Mouse (Mus musculus): ENCODE measurements around the gene Pole3. TPM values are rescaled to one million over a fixed set of nuclear protein-coding genes. Genes with fewer than 3 reads are reported as not detected.

The Pole3 gene
- polyA plus RNA-seq (2012; rRNA removed): 30.6 and 31.3 TPM in 2 replicates

DNA sequence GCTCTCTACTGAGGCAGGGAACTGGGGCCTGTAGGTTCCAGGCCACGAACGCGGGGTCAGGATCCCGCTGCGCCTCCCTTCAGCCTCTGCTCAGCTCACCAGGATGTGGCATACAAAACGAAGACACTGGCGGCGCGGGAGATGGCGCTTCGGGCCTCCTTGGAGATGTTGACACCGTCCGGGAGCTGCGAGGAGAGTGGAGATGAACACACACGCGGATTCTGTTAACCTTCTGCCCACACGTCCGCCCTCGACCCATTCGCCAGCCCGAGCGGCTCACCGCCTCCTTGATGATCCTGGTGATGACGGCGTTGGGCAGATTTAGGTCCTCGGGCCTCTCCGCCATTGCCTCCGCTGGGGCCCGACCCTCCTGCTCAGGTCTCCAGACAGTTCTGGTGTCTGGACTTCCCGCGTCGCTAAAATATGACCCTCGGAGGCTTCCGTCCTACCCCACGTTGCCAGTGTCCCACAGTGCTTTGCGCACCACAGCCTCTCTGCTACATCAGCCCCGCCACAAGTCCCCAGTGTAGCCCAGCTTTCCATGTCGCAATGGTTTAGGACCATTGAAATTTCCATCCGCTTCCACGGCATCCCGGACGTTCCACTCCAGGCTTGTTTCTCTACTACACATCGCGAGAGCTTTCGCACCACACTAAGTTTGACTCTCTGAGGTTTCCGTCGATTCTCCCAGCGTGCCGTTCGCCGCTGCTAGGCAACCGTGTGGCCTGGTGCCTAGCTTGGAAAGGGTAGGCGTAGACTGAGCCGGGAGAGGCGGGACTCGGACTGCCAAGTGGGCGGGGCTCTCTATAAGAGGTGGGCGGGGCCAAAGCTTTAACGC is at the start of gene Pole3, which contains the start of gene 4933430I17Rik:
Pole3 (minus strand) TSS at position 418 of the 838 bp plus-strand sequence.
4933430I17Rik (plus strand) TSS at position 719 of the 838 bp plus-strand sequence.
- peak; percentile 92 to 97 for DNase-seq (ENCODE audit: extremely low spot score in 1 of 2, low spot score in 1 of 2)

- DNase-seq (ENCODE audit: extremely low spot score in 1 of 2, low spot score in 1 of 2): no peak
Measured at GRCm38 (mm10) chr4:62570029-62570428, 45.2 kb upstream of the Pole3 start.

GRCm38 (mm10) chr4:62569603-62570002 is 44.7 kb upstream of the Pole3 start:
- DNase-seq (ENCODE audit: extremely low spot score in 1 of 2, low spot score in 1 of 2): no peak

- DNase-seq (ENCODE audit: extremely low spot score in 1 of 2, low spot score in 1 of 2): no peak
Measured at GRCm38 (mm10) chr4:62568359-62568758, 43.5 kb upstream of the Pole3 start.

DNA sequence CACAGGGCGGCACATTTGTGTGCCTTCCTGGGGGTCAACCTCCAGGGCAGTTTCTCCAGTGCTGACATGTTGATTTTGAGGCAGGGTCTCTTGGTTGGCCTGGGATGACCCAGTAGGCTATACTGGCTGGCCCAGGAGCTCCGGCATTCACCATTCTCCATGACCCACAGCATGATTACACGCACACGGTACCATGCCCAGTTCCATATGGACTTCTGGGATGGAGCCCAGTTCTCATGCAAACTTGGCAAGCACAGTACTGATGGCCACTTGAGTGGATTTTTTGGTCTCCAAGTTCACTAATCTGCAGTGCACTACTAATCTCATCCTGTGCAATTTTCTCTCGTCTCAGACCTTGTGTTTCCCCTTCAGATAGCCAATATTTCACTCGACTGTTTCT is 42.8 kb upstream of the Pole3 start:
- DNase-seq (ENCODE audit: extremely low spot score in 1 of 2, low spot score in 1 of 2): no peak

DNA sequence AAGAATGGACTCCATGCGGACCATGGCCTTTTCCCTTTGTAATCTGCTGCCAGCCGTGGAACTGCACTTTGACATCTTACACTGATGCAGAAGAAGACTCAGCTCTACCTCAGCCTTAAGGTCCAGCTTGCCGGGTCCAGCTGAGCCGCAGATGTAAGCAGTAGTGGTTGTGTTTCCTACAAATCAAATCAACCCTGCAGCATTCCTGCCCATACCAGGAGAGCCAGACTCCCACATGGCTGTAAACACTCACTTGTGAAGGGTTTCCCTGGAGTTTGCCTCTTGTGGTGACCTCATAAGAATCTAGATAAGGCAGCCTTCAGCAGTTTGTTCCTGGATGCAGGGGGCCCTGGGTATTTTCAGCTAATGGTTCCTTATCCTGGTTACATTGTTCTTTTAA is 41.7 kb upstream of the Pole3 start:
- no peak for DNase-seq (ENCODE audit: extremely low spot score in 1 of 2, low spot score in 1 of 2)

DNA sequence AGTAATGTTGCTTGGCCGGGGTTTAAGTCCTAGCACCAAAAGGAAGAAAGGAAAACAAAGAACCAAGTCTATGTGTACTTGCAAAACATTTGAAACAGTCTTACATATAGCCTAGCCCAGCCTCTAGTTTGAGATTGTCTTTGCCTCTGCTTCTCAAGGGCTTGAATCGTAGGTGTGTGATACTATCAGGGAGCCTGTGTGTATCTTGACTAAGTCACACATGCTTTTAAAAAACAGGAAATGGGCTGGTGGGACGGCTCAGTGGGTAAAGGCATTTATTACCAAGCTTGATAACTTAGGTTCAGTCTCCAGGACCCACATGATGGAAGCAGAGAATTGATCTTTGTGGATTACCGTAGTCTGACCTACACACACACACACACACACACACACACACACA is 37.1 kb upstream of the Pole3 start:
- no peak for DNase-seq (ENCODE audit: extremely low spot score in 1 of 2, low spot score in 1 of 2)

DNA sequence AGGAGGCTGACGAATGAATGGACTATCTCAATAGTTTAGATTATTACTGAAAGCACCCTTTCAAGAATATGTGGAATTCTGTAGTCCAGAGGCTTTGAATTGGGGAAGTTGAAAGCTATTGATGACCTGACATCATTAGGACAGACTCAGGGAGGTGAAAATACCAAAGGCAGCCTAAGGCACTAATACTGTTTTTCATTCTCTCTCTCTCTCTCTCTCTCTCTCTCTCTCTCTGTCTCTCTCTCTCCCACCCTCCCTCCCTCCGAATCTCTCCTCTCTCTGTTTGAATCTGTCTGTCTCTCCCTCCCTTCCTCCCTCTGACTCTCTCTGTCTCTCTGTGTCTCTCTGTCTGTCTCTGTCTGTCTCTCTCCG is 36.7 kb upstream of the Pole3 start:
- DNase-seq (ENCODE audit: extremely low spot score in 1 of 2, low spot score in 1 of 2): no peak

DNA sequence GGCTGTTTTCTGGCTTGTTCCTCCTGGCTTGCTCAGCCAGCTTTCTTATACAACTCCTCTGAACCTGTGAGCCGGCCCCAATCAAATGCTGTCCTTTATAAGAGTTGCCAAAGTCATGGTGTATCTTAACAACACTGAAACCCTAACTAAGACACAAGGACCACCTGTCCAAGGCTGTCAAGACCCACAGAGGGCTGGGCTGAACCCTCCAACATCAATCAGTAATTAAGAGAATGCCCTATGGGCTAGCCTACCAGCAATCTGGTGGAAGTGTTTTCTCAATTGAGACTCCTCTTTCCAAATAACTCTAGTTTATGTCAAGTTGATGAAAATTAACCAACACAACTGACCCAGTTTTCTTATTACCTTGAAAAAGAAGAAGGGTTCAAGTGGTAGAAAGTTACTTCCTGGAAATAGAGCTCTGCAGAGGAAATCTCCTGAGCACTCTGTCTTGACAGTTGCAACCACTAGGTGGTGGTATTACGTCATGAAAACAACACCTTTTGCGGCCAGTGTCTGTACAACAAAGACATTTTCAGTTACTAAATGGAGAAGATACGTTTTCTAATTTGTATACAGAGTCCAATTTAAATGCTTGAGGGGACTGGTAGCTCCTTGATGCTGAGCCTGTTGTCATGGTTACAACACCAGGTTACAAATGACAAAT is 36.2 kb upstream of the Pole3 start:
- DNase-seq (ENCODE audit: extremely low spot score in 1 of 2, low spot score in 1 of 2): peak; percentile 39 to 92

DNA sequence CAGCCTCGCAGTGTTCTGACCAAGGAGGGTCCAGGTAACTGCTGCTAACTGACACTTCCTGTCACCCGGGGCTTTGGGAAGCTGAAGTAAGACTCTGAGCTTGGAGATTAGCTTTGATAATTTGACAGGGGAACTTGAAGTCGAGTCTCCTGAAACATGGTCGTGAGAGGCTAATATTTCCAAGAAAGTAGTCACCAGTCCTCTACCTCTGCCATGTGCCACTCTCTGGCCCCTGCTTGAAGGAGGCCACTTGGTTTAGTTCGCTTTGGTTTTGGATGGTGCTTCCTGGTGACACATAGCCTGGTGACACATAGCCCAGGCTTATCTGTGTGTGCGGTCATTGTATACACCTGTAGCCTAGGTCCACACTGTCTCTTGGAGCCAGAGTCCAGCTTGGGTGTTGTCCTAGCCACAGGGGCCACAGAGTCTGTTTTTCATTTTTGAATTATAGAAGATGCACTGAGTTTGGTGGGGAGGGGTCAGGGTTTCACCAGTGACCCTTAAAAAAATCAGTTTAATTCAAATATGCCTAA is 35.0 kb upstream of the Pole3 start, which contains the start of gene Rgs3:
Rgs3 (plus strand) TSS at position 51 of the 533 bp plus-strand sequence.
- no peak for DNase-seq (ENCODE audit: extremely low spot score in 1 of 2, low spot score in 1 of 2)

- DNase-seq (ENCODE audit: extremely low spot score in 1 of 2, low spot score in 1 of 2): peak; percentile 11 to 25
Measured at GRCm38 (mm10) chr4:62557436-62557835, 32.6 kb upstream of the Pole3 start.

- no peak for DNase-seq (ENCODE audit: extremely low spot score in 1 of 2, low spot score in 1 of 2)
Measured at GRCm38 (mm10) chr4:62551966-62552365, 27.1 kb upstream of the Pole3 start.

- no peak for DNase-seq (ENCODE audit: extremely low spot score in 1 of 2, low spot score in 1 of 2)
Measured at GRCm38 (mm10) chr4:62544801-62545200, 19.9 kb upstream of the Pole3 start.

DNA sequence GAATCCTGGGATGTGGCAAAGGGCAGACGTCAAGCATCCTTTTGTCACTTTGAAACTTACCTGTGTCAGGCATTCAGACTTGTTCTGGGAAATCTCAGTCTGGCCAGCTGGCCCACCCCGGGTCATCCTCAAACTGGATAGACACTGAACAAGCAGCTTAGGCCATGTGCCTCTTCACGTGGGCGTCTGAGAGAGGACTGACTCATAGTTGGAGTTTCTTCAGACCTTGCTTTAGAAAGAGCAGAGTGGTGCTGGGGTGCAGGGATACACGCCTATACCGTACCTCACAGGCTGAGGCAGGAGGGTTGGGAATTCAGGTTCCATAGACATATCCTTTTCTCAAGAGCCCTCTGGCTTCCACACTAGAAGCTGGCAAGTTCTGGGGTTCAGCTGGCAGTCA is 18.9 kb upstream of the Pole3 start:
- DNase-seq (ENCODE audit: extremely low spot score in 1 of 2, low spot score in 1 of 2): no peak

DNA sequence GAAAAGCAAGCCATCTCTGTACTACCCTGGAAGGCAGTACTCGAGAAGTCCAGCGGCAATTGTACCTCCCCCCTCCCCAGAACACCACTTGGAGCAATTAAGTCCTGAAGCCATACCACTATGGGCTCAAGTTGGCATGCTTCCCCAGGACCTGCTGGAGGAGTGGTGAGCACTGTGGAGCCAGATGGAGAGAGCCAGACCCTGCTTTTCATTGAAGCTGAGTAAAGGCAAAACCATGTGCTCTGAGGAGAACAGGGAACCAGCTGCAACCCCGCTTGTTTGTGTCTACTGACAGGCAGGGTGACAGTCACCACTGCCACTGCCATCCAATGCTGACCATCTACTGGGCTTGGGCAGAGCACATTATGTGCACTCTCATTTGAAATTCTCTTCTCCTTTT is 16.9 kb upstream of the Pole3 start:
- DNase-seq (ENCODE audit: extremely low spot score in 1 of 2, low spot score in 1 of 2): no peak

GRCm38 (mm10) chr4:62533729-62534128 is 8.9 kb upstream of the Pole3 start:
- DNase-seq (ENCODE audit: extremely low spot score in 1 of 2, low spot score in 1 of 2): no peak

- DNase-seq (ENCODE audit: extremely low spot score in 1 of 2, low spot score in 1 of 2): no peak
Measured at GRCm38 (mm10) chr4:62527655-62528054, 2.8 kb upstream of the Pole3 start.

DNA sequence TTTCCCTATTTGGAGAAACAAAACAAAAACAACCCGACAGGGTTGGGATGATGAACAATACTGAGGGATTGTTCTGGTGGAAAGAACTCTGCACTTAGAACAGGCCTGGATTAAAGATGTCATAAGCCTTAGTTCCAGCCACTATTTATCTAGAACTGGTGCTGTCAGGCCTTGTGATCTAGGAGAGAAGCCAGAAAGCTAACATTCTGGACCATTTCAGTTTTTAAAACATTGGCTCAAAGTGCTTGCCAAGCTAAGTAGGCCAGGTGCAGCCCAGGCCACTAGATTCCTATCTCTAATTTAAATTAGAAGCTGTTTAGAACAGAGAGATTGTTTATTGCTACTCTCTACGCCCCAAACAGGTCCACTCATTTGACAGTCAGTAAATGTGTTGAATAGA is 1.4 kb upstream of the Pole3 start:
- no peak for DNase-seq (ENCODE audit: extremely low spot score in 1 of 2, low spot score in 1 of 2)

- no peak for DNase-seq (ENCODE audit: extremely low spot score in 1 of 2, low spot score in 1 of 2)
Measured at GRCm38 (mm10) chr4:62525489-62525811, 582 bp upstream of the Pole3 start.

GRCm38 (mm10) chr4:62520892-62521400 is 3.9 kb downstream of the Pole3 start:
- DNase-seq (ENCODE audit: extremely low spot score in 1 of 2, low spot score in 1 of 2): no peak

- peak; percentile 45 to 79 for DNase-seq (ENCODE audit: extremely low spot score in 1 of 2, low spot score in 1 of 2)
Measured at GRCm38 (mm10) chr4:62519849-62520233, 5.0 kb downstream of the Pole3 start, which contains the start of gene Alad. Gene Alad (minus strand): TSS chr4:62519918.

Data from frontal cortex, adult 2 months (tissue).